Mouse (Mus musculus): Measurements from ENCODE around the gene Cenph.
"Not testable (repeated sequence)": the region's sequence is repeated elsewhere in the genome, so short reads cannot be mapped to it uniquely, and the experiment has no call there.

The Cenph gene

GRCm38 (mm10) chr13:100775252-100776055 is at the start of gene Cenph:
Gene Cenph, minus strand, starts transcription at chr13:100775899.
- DNase-seq (ENCODE audit: low read depth, low spot score): peak; percentile 67

GRCm38 (mm10) chr13:100824916-100825315 is 49.2 kb upstream of the Cenph start:
- DNase-seq (ENCODE audit: low read depth, low spot score): no peak

GRCm38 (mm10) chr13:100824306-100824705 is 48.6 kb upstream of the Cenph start:
- no peak for DNase-seq (ENCODE audit: low read depth, low spot score)

GRCm38 (mm10) chr13:100823863-100824262 is 48.2 kb upstream of the Cenph start:
- DNase-seq (ENCODE audit: low read depth, low spot score): no peak

- no peak for DNase-seq (ENCODE audit: low read depth, low spot score)
Observed at GRCm38 (mm10) chr13:100814451-100814850, 38.8 kb upstream of the Cenph start.

GRCm38 (mm10) chr13:100805776-100806175 is 30.1 kb upstream of the Cenph start:
- no peak for DNase-seq (ENCODE audit: low read depth, low spot score)

GRCm38 (mm10) chr13:100797171-100797570 is 21.5 kb upstream of the Cenph start:
- no peak for DNase-seq (ENCODE audit: low read depth, low spot score)

- DNase-seq (ENCODE audit: low read depth, low spot score): no peak
Observed at GRCm38 (mm10) chr13:100789083-100789482, 13.4 kb upstream of the Cenph start.

- not testable (repeated sequence) for DNase-seq (ENCODE audit: low read depth, low spot score)
Observed at GRCm38 (mm10) chr13:100788057-100788456, 12.4 kb upstream of the Cenph start.

- DNase-seq (ENCODE audit: low read depth, low spot score): no peak
Observed at GRCm38 (mm10) chr13:100787316-100788010, 11.8 kb upstream of the Cenph start.

GRCm38 (mm10) chr13:100786414-100786867 is 10.7 kb upstream of the Cenph start, which contains the start of gene Ccnb1:
Gene Ccnb1, minus strand, starts transcription at chr13:100786570.
- peak; percentile 86 for DNase-seq (ENCODE audit: low read depth, low spot score)

- no peak for DNase-seq (ENCODE audit: low read depth, low spot score)
Observed at GRCm38 (mm10) chr13:100785806-100786413, 10.2 kb upstream of the Cenph start.

- no peak for DNase-seq (ENCODE audit: low read depth, low spot score)
Observed at GRCm38 (mm10) chr13:100777491-100777890, 1.8 kb upstream of the Cenph start.

GRCm38 (mm10) chr13:100776710-100777109 is 1.0 kb upstream of the Cenph start:
- DNase-seq (ENCODE audit: low read depth, low spot score): no peak

- no peak for DNase-seq (ENCODE audit: low read depth, low spot score)
Observed at GRCm38 (mm10) chr13:100776056-100776419, 339 bp upstream of the Cenph start.

GRCm38 (mm10) chr13:100774704-100775103 is 995 bp downstream of the Cenph start:
- DNase-seq (ENCODE audit: low read depth, low spot score): no peak

- no peak for DNase-seq (ENCODE audit: low read depth, low spot score)
Observed at GRCm38 (mm10) chr13:100755329-100755728, 20.4 kb downstream of the Cenph start.

GRCm38 (mm10) chr13:100754186-100754585 is 21.5 kb downstream of the Cenph start:
- no peak for DNase-seq (ENCODE audit: low read depth, low spot score)

GRCm38 (mm10) chr13:100753011-100753410 is 22.7 kb downstream of the Cenph start:
- no peak for DNase-seq (ENCODE audit: low read depth, low spot score)

GRCm38 (mm10) chr13:100752529-100752928 is 23.2 kb downstream of the Cenph start:
- DNase-seq (ENCODE audit: low read depth, low spot score): no peak

GRCm38 (mm10) chr13:100751402-100751801 is 24.3 kb downstream of the Cenph start:
- no peak for DNase-seq (ENCODE audit: low read depth, low spot score)

GRCm38 (mm10) chr13:100750799-100751198 is 24.9 kb downstream of the Cenph start:
- no peak for DNase-seq (ENCODE audit: low read depth, low spot score)
